Mouse (Mus musculus) large intestine, adult 2 months (tissue): ENCODE results near the gene Lats2. TPM values are rescaled to one million over a fixed set of nuclear protein-coding genes. Genes with fewer than 3 reads are reported as not detected.
"Not testable (repeated sequence)": the region's sequence is repeated elsewhere in the genome, so short reads cannot be mapped to it uniquely, and the experiment has no call there.

Experiments used
- DNase-seq: peaks from one replicate; pipeline ENCODE4 v3.0.0-alpha.2; 2012; ENCODE audit warnings: low read depth, low spot score
- WGBS: fragments of 180-500 bp; shearing (Covaris S2); methylation state at CpG from one replicate; pipeline ENCODE4 v1.1.7; 2018; 5-methylcytosine and 5-hydroxymethylcytosine counted together
- polyA plus RNA-seq: library from polyadenylated mRNA; depleted of rRNA; stranded (reverse); fragments of >200 nt; gene quantifications from 2 replicates; pipeline ENCODE4 v1.2.3, GENCODE M21; 2012; rRNA removed

Lats2 gene
- polyA plus RNA-seq: 6.5 and 11.5 TPM in 2 replicates

- 88% methylated on average over 4 of the region's 4 CpGs for WGBS
- no peak for DNase-seq
Measured at GRCm38 (mm10) chr14:57758237-57758636, at the start of gene Lats2. TSS of gene Lats2 (minus strand) at chr14:57758388.

GRCm38 (mm10) chr14:57803731-57804130, 45.5 kb upstream of the Lats2 start:
- DNase-seq: no peak
- 86% methylated on average over 4 of the region's 4 CpGs for WGBS

GRCm38 (mm10) chr14:57797991-57798931, 40.1 kb upstream of the Lats2 start, which contains the start of gene Sap18:
TSS of gene Sap18 (plus strand) at chr14:57798180.
- peak; percentile 96 for DNase-seq
- WGBS: under 1% methylated on average over 99 of the region's 99 CpGs

- no peak for DNase-seq
- 14% methylated on average over 7 of the region's 7 CpGs for WGBS
Measured at GRCm38 (mm10) chr14:57797551-57797950, 39.4 kb upstream of the Lats2 start.

- no peak for DNase-seq
- 61% methylated on average over 4 of the region's 4 CpGs for WGBS
Measured at GRCm38 (mm10) chr14:57791171-57791570, 33.0 kb upstream of the Lats2 start.

GRCm38 (mm10) chr14:57789759-57790158, 31.6 kb upstream of the Lats2 start:
- no peak for DNase-seq
- 91% methylated on average over 9 of the region's 9 CpGs for WGBS

- WGBS: 71% methylated on average over 2 of the region's 2 CpGs
Measured at GRCm38 (mm10) chr14:57789311-57789710, 31.1 kb upstream of the Lats2 start.

GRCm38 (mm10) chr14:57787406-57787805, 29.2 kb upstream of the Lats2 start:
- no peak for DNase-seq
- 59% methylated on average over 4 of the region's 4 CpGs for WGBS

More at GRCm38 (mm10) chr14:57789311-57789710, 31.1 kb upstream of the Lats2 start:
- no peak for DNase-seq

- no peak for DNase-seq
- WGBS: 71% methylated on average over 6 of the region's 6 CpGs
Measured at GRCm38 (mm10) chr14:57772157-57772815, 14.1 kb upstream of the Lats2 start.

- WGBS: 81% methylated on average over 5 of the region's 5 CpGs
- no peak for DNase-seq
Measured at GRCm38 (mm10) chr14:57769102-57769501, 10.9 kb upstream of the Lats2 start.

GRCm38 (mm10) chr14:57760447-57761412, 2.5 kb upstream of the Lats2 start:
- WGBS: 73% methylated on average over 10 of the region's 10 CpGs
- no peak for DNase-seq

GRCm38 (mm10) chr14:57756094-57756493, 2.1 kb downstream of the Lats2 start:
- 46% methylated on average over 4 of the region's 4 CpGs for WGBS
- DNase-seq: no peak

GRCm38 (mm10) chr14:57755661-57756060, 2.5 kb downstream of the Lats2 start:
- 94% methylated on average over 2 of the region's 2 CpGs for WGBS
- DNase-seq: no peak

GRCm38 (mm10) chr14:57753351-57753992, 4.7 kb downstream of the Lats2 start:
- 61% methylated on average over 9 of the region's 9 CpGs for WGBS
- no peak for DNase-seq

- not testable (repeated sequence) for DNase-seq
Measured at GRCm38 (mm10) chr14:57751006-57751405, 7.2 kb downstream of the Lats2 start.

GRCm38 (mm10) chr14:57749501-57749900, 8.7 kb downstream of the Lats2 start:
- no peak for DNase-seq
- 62% methylated on average over 2 of the region's 2 CpGs for WGBS

- under 1% methylated on average over 56 of the region's 68 CpGs for WGBS
- DNase-seq: peak; percentile 61
Measured at GRCm38 (mm10) chr14:57746001-57746771, 12.0 kb downstream of the Lats2 start, which contains the start of gene Gm49361. TSS of gene Gm49361 (minus strand) at chr14:57746103.

- DNase-seq: no peak
Measured at GRCm38 (mm10) chr14:57745291-57745969, 12.8 kb downstream of the Lats2 start.

More at GRCm38 (mm10) chr14:57745291-57745969, 12.8 kb downstream of the Lats2 start:
- under 1% methylated on average over 99 of the region's 103 CpGs for WGBS
